Mouse (Mus musculus) erythroblast, embryonic 14.5 days (primary cell): ENCODE measurements around the gene Rgs7.

Experiments
- GATA1 ChIP-seq: IDR thresholded peaks from 2 replicates; pipeline ENCODE4 v1.6.1; 2012; ENCODE audit warnings: low read length, inconsistent platforms, mixed read lengths
- TAL1 ChIP-seq: IDR thresholded peaks from 3 replicates; pipeline ENCODE4 v1.6.1; 2012; ENCODE audit warnings: low read length, inconsistent platforms, mixed read lengths

DNA sequence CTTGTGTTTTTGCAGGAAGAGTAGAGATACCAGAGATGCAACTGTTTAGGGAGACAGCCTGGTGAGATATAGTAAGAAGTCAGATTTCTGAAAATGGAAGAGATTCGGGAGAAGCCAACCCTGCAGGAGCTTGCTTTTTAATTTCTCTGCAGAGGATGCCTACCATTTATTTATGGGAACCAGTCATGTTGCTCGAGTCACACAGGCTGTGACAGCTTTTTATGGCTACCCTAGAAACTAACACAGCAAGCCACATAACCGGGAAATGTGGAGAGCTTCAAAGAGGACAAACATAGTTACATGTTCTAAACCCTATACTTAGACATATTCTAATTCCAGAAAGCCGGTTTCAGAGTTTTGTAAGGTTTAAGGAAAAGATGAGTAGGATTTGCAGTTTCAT lies 349.2 kb downstream of the Rgs7 start:
- no peak for TF ChIP-seq GATA1
- TF ChIP-seq TAL1 = no peak
